Mouse (Mus musculus) embryonic facial prominence, embryonic 15.5 days (tissue): ENCODE measurements around the gene Pdss2. TPM values are rescaled to one million over a fixed set of nuclear protein-coding genes. Genes with fewer than 3 reads are reported as not detected.

Experiments used
- ATAC-seq: fragments of 200-750 bp; cut with Nextera tagmentation; 2 replicates; pipeline ENCODE4 v1.8.0; 2017; ENCODE audit warnings: low read depth, moderate TSS enrichment; ENCODE audit not compliant: insufficient number of reproducible peaks, low FRiP score, low TSS enrichment
- H3K27ac ChIP-seq: fragments of 300-500 bp; sonication (generic); replicated peaks from 2 replicates; pipeline ENCODE4 v1.5.1; 2015; ENCODE audit warnings: mild to moderate bottlenecking, inconsistent platforms
- H3K27me3 ChIP-seq: fragments of 300-500 bp; sonication (generic); 2 replicates; pipeline ENCODE4 v1.6.1; 2015; ENCODE audit warnings: inconsistent platforms
- H3K36me3 ChIP-seq: fragments of 300-500 bp; sonication (generic); 2 replicates; pipeline ENCODE4 v1.6.1; 2015; ENCODE audit warnings: mild to moderate bottlenecking, inconsistent platforms
- H3K4me1 ChIP-seq: fragments of 300-500 bp; sonication (generic); 2 replicates; pipeline ENCODE4 v1.6.1; 2015; ENCODE audit warnings: inconsistent platforms
- H3K4me2 ChIP-seq: fragments of 300-500 bp; sonication (generic); replicated peaks from 2 replicates; pipeline ENCODE4 v1.6.1; 2015; ENCODE audit warnings: mild to moderate bottlenecking, inconsistent platforms
- H3K4me3 ChIP-seq: fragments of 300-500 bp; sonication (generic); replicated peaks from 2 replicates; pipeline ENCODE4 v1.5.1; 2015; ENCODE audit warnings: mild to moderate bottlenecking, inconsistent platforms
- H3K9ac ChIP-seq: fragments of 300-500 bp; sonication (generic); 2 replicates; pipeline ENCODE4 v1.6.1; 2015; ENCODE audit warnings: inconsistent platforms
- H3K9me3 ChIP-seq: fragments of 300-500 bp; sonication (generic); replicated peaks from 2 replicates; pipeline ENCODE4 v1.6.1; 2016; ENCODE audit warnings: inconsistent platforms
- WGBS: fragments of 180-500 bp; shearing (Covaris S2); methylation state at CpG from one replicate; pipeline ENCODE4 v1.1.7; 2015; 5-methylcytosine and 5-hydroxymethylcytosine counted together
- polyA plus RNA-seq: library from polyadenylated mRNA; unstranded; fragments of >200 nt; fragmentation: Nextera tagmentation; extraction: Ambion mirVana; gene quantifications from 2 replicates; pipeline ENCODE4 v1.2.1, GENCODE M21; 2015

The Pdss2 gene
- polyA plus RNA-seq, 1 experiment from 2014 or later = 11.2 TPM

DNA sequence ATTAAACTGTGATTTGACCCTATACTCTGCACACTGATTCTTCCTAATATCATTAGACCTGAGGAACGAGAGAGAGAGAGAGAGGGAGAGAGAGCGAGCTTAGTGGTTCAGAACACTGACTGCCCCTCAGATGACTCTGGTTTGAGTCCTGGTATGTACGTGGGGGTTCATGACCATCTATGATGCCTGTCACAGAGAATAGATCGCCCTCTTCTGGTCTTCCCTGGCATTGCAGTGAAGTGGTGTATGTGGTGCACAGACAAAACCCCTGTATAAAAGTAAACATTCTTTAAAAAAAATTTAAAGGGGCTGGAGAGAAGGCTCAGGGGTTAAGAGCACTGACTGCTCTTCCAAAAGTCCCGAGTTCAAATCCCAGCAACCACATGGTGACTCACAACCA is 157.0 kb downstream of the Pdss2 start:
- Histone ChIP-seq H3K4me2 (no peak overlapping the region), H3K9me3 (no peaks in the 10 kb centered on the region), H3K4me3 (no peak overlapping the region), H3K27me3 (no peaks in the 10 kb centered on the region), H3K9ac (no peak overlapping the region), H3K27ac (no peak overlapping the region), H3K4me1 (no peaks in the 10 kb centered on the region), H3K36me3 (no peaks in the 10 kb centered on the region)
- 49% methylated on average over 5 of the region's 5 CpGs for WGBS
- ATAC-seq = no peak

DNA sequence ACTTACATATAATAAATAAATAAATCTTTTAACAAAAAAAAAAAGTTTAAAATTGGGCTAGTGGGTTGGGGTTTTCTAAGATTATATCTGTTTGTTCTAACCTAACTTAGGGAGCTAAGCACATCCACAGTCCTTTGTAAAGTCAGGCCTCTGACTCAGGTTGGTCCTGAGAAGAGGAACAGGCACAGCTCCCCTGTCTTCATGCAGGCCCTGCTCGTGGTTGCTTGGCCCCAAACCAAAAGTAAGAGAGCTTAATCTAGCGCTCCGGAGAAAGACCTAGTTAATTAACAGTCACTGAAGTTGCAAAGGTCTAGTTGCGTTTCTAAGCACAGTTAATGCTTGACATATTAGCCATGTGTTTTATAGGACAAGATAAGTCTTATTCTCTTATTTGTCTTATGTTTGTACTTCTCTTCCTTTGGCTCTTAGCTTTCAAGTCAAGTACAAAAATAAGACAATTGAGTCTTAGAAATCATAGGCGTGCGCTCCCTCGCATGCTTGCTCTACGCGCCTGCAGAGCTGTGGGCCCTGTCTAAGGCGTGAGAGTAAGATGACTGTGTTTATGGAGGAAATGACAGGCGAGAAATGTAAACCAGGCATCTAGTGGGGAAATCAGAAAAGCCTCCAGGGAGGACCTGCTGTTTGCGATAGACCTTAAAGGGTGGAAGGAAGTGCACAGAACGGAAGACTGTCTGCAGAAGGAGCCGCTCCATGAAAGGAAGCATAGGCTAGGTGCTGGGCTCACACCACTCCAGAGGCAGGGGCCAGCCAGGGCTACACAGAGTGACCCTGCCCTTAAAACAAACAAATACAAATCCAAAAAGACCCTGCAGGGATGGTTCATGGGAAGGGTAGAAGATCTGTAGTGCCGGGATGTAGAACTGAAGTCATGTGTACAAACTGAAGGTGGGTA is 157.7 kb downstream of the Pdss2 start:
- Histone ChIP-seq H3K27ac (no peak overlapping the region), H3K9ac (no peak overlapping the region), H3K27me3 (no peaks in the 10 kb centered on the region), H3K9me3 (no peaks in the 10 kb centered on the region), H3K4me3 (no peak overlapping the region), H3K36me3 (no peaks in the 10 kb centered on the region), H3K4me1 (no peaks in the 10 kb centered on the region), H3K4me2 (no peak overlapping the region)
- no peak for ATAC-seq
- WGBS = 62% methylated on average over 15 of the region's 15 CpGs

DNA sequence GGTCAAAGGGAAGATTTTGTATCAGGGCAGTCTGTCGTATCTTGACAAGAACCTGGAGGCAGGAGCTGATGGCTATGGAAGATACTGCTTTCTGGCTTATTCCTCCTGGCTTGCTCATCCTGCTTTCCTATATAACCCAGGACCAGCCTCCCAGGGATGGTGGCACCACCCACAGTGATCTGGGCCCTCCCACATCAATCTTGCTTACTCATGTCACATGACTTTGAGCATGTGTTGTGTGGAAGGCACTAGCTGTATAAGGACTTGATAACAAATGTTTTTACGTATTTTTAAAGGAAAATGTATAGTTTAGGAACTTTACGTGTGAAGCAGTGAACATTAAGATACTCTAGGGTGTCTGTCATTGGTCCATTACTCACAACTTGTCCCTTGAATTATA is 161.4 kb downstream of the Pdss2 start:
- H3K4me1 ChIP-seq = no peaks in the 10 kb centered on the region
- H3K9ac ChIP-seq = no peak overlapping the region
- no peaks in the 10 kb centered on the region for H3K36me3 ChIP-seq
- 91% methylated on average over 3 of the region's 3 CpGs for WGBS
- no peaks in the 10 kb centered on the region for H3K9me3 ChIP-seq
- no peak overlapping the region for H3K27ac ChIP-seq
- H3K4me2 ChIP-seq = no peak overlapping the region
- H3K4me3 ChIP-seq = no peak overlapping the region
- H3K27me3 ChIP-seq = no peaks in the 10 kb centered on the region
- no peak for ATAC-seq

DNA sequence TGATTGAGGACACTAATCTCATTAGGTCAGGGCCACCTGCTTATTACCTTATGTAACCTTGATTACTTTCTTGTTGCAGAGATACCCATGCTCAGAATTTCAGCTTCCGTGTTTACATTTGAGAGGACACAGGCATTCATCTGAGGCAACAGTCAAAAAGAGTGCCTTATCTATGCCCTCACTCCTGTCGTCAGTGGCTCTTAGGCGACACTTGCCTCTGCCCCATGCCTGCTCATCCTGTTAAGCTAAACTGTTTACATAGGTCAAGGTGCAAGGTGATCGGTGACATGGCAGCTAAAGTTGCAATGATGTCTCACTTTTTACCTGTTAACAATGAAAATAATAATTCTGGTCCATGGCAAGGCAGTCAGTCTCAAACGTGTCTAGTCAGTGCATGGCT is 163.3 kb downstream of the Pdss2 start:
- no peak for ATAC-seq
- H3K27me3 ChIP-seq = no peaks in the 10 kb centered on the region
- no peaks in the 10 kb centered on the region for H3K9me3 ChIP-seq
- WGBS = 83% methylated on average over 5 of the region's 5 CpGs
- no peaks in the 10 kb centered on the region for H3K4me1 ChIP-seq
- H3K9ac ChIP-seq = no peak overlapping the region
- no peak overlapping the region for H3K27ac ChIP-seq
- no peak overlapping the region for H3K4me2 ChIP-seq
- H3K4me3 ChIP-seq = no peak overlapping the region
- H3K36me3 ChIP-seq = no peaks in the 10 kb centered on the region

DNA sequence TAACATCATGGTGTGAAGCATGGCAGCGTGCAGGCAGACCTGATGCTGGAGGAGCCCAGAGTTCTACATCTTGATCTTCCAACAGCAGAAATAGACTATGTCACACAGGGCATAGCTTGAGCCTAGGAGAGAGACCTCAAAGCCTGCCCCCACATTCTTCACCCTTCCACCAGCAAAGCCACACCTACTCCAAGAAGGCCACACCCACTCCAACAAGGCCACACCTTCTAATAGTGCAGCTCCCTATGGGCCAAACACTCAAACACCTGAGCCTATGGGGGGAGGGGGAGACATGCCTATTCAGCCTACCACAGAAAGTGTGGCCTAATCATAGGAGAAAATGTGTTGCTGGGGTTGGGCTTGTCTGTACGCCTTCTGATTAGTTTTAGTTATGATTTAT is 171.6 kb downstream of the Pdss2 start:
- no peaks in the 10 kb centered on the region for H3K27me3 ChIP-seq
- 93% methylated on average over 2 of the region's 2 CpGs for WGBS
- no peaks in the 10 kb centered on the region for H3K9me3 ChIP-seq
- no peak overlapping the region for H3K4me2 ChIP-seq
- H3K4me1 ChIP-seq = no peaks in the 10 kb centered on the region
- H3K9ac ChIP-seq = no peak overlapping the region
- peaks cover 6% of the 10 kb centered on the region; the same call in 1 of the 2 replicates for H3K36me3 ChIP-seq
- ATAC-seq = no peak
- H3K27ac ChIP-seq = no peak overlapping the region
- no peak overlapping the region for H3K4me3 ChIP-seq

DNA sequence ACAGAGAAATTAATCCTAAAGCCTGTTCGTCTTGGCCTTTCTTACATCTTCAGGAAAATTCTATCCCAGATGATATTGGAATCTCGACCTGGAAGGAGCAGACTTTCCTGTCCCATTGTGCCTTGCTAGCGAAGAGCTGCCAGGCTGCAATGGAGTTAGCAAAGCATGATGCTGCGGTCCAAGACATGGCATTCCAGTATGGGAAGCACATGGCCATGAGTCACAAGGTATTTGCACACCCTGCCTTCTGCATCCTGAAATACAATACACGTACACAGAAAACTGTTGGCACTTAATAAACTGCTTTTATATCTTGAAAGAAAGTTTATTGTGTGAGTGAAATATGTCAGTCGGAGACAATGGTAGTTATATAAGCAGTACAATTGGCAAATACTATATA is 172.5 kb downstream of the Pdss2 start:
- H3K27me3 ChIP-seq = no peaks in the 10 kb centered on the region
- H3K9me3 ChIP-seq = no peaks in the 10 kb centered on the region
- H3K4me3 ChIP-seq = no peak overlapping the region
- no peak overlapping the region for H3K4me2 ChIP-seq
- WGBS = 84% methylated on average over 6 of the region's 6 CpGs
- H3K4me1 ChIP-seq = no peaks in the 10 kb centered on the region
- no peak overlapping the region for H3K27ac ChIP-seq
- peaks cover 6% of the 10 kb centered on the region; the same call in 1 of the 2 replicates for H3K36me3 ChIP-seq
- no peak for ATAC-seq
- H3K9ac ChIP-seq = no peak overlapping the region

DNA sequence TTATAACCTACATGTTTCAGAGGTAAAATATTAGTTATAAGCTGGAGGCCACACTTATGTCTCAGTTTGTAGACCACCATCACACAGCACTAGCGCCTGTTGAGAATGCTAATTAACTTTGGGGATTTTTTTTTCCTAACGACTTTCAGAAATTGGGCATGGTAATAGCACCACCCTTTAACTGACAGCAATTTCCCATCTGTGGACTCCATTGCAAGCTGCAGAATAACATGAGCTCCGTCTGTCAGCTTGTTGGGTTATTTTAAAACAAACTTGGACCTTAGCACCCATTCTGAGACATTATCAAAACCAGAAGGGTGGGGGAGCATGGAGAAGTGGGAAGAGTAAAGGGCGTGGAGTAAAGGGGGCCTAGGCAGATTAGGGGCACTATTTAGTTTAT is 174.5 kb downstream of the Pdss2 start:
- no peak overlapping the region for H3K4me2 ChIP-seq
- no peaks in the 10 kb centered on the region for H3K27me3 ChIP-seq
- no peak for ATAC-seq
- no peak overlapping the region for H3K27ac ChIP-seq
- H3K9me3 ChIP-seq = no peaks in the 10 kb centered on the region
- no peak overlapping the region for H3K4me3 ChIP-seq
- peaks cover 6% of the 10 kb centered on the region; the same call in 1 of the 2 replicates for H3K36me3 ChIP-seq
- no peaks in the 10 kb centered on the region for H3K4me1 ChIP-seq
- WGBS = 77% methylated on average over 4 of the region's 4 CpGs
- no peak overlapping the region for H3K9ac ChIP-seq

DNA sequence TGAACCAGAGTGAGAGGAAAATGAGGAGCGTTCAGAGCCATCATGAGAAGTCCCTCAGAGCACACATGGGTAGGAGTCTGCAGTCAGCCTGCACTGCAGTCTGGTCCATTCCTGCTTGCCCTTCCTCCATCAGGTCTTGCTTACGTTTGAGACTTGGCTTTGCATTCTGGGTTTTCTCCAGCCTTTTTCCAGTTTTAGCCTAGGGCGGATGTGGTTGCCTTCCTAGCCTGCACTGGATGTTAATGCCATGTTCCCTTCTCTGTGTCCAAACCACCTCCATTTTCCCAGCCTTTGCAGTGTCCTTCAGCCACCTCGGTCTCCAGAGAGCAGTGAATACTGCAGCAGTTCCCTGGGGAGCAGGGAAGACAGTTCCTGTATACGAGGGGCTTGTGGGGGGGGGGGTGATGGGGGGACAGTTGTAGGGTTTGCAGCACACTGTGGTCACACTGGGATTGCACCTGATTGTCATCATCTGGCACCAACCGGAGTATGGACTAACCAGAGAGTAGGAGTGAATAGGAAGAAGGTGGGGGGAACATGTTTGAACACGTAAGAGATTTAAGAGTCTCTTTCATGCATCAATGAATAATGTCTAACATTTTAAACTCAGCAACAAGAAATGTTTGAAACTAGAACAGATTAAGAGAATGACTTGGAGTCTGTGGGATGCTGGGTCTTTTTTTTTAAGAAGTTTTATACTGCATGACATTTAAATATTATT is 178.5 kb downstream of the Pdss2 start:
- H3K27me3 ChIP-seq = no peaks in the 10 kb centered on the region
- 69% methylated on average over 7 of the region's 7 CpGs for WGBS
- no peak overlapping the region for H3K4me3 ChIP-seq
- no peaks in the 10 kb centered on the region for H3K4me1 ChIP-seq
- H3K9me3 ChIP-seq = no peaks in the 10 kb centered on the region
- no peak overlapping the region for H3K9ac ChIP-seq
- H3K36me3 ChIP-seq = peaks cover 6% of the 10 kb centered on the region; the same call in 1 of the 2 replicates
- no peak overlapping the region for H3K27ac ChIP-seq
- no peak overlapping the region for H3K4me2 ChIP-seq
- no peak for ATAC-seq

DNA sequence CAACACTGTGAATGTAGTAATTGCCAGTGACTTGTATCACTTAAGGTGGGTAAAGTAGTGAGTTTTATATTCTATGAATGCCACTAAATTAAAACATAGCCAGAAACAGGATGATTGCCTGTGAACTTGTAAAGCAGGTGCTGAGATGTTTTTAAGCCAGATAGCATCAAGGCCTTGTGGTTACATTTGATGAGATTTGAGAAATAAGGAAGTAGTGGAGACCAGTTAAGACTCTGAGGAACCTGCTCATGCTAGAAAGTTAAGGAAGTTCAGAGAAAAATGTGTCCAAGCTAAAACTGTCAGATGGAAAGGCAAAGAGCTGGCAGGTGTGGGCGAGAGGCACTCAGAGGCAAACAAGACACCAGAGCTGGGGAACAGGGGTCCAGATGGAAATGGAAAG is 184.8 kb downstream of the Pdss2 start:
- no peak overlapping the region for H3K9ac ChIP-seq
- H3K4me3 ChIP-seq = no peak overlapping the region
- H3K36me3 ChIP-seq = no peaks in the 10 kb centered on the region
- H3K27me3 ChIP-seq = no peaks in the 10 kb centered on the region
- WGBS = 93% methylated on average over 1 of the region's 1 CpGs
- no peaks in the 10 kb centered on the region for H3K4me1 ChIP-seq
- no peak for ATAC-seq
- no peak overlapping the region for H3K27ac ChIP-seq
- no peaks in the 10 kb centered on the region for H3K9me3 ChIP-seq
- H3K4me2 ChIP-seq = no peak overlapping the region

DNA sequence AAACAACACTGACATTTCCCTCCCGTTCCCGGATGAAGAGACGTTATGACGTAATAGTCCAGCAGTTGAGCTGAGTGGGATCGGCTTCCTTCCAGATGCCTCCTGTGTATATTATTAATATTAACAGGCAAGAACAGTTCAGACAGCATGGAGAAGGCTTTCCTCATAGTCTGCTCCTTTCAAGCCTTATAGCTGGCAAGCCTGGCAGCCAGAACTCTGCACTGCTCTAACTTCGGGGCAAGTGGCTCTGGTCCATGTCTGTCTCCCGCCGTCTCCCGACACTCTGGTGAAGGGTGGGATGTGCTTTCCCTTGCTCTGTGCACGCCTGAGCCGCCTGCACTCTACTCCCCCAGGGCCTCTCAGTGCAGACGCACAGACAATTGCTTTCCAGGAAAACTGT is 185.6 kb downstream of the Pdss2 start:
- H3K27ac ChIP-seq = no peak overlapping the region
- no peaks in the 10 kb centered on the region for H3K9me3 ChIP-seq
- no peak for ATAC-seq
- H3K9ac ChIP-seq = no peak overlapping the region
- no peak overlapping the region for H3K4me3 ChIP-seq
- H3K4me2 ChIP-seq = no peak overlapping the region
- no peaks in the 10 kb centered on the region for H3K36me3 ChIP-seq
- 58% methylated on average over 12 of the region's 12 CpGs for WGBS
- no peaks in the 10 kb centered on the region for H3K27me3 ChIP-seq
- no peaks in the 10 kb centered on the region for H3K4me1 ChIP-seq

DNA sequence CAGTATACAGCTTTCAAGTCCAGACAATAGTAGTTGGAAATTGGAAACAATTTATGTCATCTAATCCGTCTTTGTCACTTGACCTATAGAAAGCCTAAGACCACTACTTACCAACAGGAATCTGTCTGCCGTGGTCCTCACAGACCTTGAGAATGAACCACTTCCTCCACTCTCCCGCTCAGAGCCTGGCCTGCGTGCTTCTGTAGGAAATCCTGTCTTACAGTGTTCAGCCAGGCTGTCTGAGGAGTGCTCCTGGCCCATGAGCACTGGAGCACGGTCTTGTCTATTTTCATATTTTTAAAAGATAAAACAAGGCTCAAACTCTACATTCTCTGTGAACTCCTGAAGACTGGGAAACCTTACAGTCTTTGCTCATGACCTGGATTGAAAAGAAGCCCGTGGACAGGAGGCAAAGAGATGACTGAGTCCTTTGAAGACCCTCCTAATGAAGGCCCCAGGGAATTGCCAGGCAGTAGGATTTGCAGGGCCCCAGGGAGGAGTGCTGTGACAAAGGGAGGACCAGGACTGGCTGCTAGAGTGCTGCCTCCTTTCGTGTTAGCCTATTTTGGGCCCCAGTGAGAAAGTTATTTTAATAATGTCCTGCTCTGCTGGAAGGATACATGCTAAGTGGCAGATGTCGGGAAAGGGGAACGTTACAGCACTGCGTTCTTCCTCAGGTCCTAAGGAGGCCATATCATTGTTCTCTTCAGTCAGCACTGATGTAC is 188.4 kb downstream of the Pdss2 start:
- no peak overlapping the region for H3K9ac ChIP-seq
- WGBS = 76% methylated on average over 10 of the region's 10 CpGs
- no peak overlapping the region for H3K27ac ChIP-seq
- H3K4me2 ChIP-seq = no peak overlapping the region
- no peaks in the 10 kb centered on the region for H3K36me3 ChIP-seq
- H3K4me1 ChIP-seq = no peaks in the 10 kb centered on the region
- H3K27me3 ChIP-seq = no peaks in the 10 kb centered on the region
- H3K4me3 ChIP-seq = no peak overlapping the region
- H3K9me3 ChIP-seq = no peaks in the 10 kb centered on the region
- ATAC-seq = no peak
